Mouse (Mus musculus) liver, adult 2 months (tissue): ENCODE results near the gene B3galt4. TPM values are rescaled to one million over a fixed set of nuclear protein-coding genes. Genes with fewer than 3 reads are reported as not detected.

Experiments
- DNase-seq: peaks from one replicate; pipeline ENCODE4 v3.0.0-alpha.2; 2011; ENCODE audit warnings: low read depth, low spot score; ENCODE audit errors: extremely low read depth
- H3K27ac ChIP-seq: fragments of 200-500 bp; replicated peaks from 2 replicates; pipeline ENCODE4 v1.5.1; 2012; ENCODE audit warnings: low read depth, mild to moderate bottlenecking, control low read depth, inconsistent platforms, low read length; ENCODE audit not compliant: insufficient read depth
- H3K27me3 ChIP-seq: fragments of 200-500 bp; 2 replicates; pipeline ENCODE4 v1.6.1; 2012; ENCODE audit warnings: mild to moderate bottlenecking, moderate library complexity, low read length, inconsistent platforms; ENCODE audit not compliant: control insufficient read depth, insufficient read depth
- H3K36me3 ChIP-seq: fragments of 200-500 bp; 2 replicates; pipeline ENCODE4 v1.6.1; 2012; ENCODE audit warnings: low read length, inconsistent platforms; ENCODE audit not compliant: control insufficient read depth, insufficient read depth
- H3K4me1 ChIP-seq: fragments of 200-500 bp; 2 replicates; pipeline ENCODE4 v1.6.1; 2011; ENCODE audit warnings: low read length; ENCODE audit not compliant: control insufficient read depth, insufficient read depth
- H3K4me3 ChIP-seq: fragments of 200-500 bp; 2 replicates; pipeline ENCODE4 v1.5.1; 2011; ENCODE audit warnings: low read depth, mild to moderate bottlenecking, control low read depth, low read length, moderate library complexity; ENCODE audit not compliant: insufficient read depth
- H3K79me2 ChIP-seq: fragments of 200-500 bp; 2 replicates; pipeline ENCODE4 v1.6.1; 2012; ENCODE audit warnings: inconsistent platforms, mild to moderate bottlenecking, low read length, moderate library complexity; ENCODE audit not compliant: control insufficient read depth, insufficient read depth
- H3K9ac ChIP-seq: fragments of 200-500 bp; 2 replicates; pipeline ENCODE4 v1.6.1; 2012; ENCODE audit warnings: low read depth, mild to moderate bottlenecking, control low read depth, inconsistent platforms, low read length
- CTCF ChIP-seq: fragments of 200-500 bp; IDR thresholded peaks from 2 replicates; pipeline ENCODE4 v1.5.1; 2011; ENCODE audit warnings: low read depth, low read length, control low read depth
- POLR2A ChIP-seq: fragments of 200-500 bp; IDR thresholded peaks from 2 replicates; pipeline ENCODE4 v1.6.1; 2011; ENCODE audit warnings: low read length, control low read depth; ENCODE audit not compliant: insufficient read depth; ENCODE audit errors: extremely low read depth
- WGBS: fragments of 180-500 bp; shearing (Covaris S2); methylation state at CpG from one replicate; pipeline ENCODE4 v1.1.7; 2018; 5-methylcytosine and 5-hydroxymethylcytosine counted together
- polyA plus RNA-seq: library from polyadenylated mRNA; depleted of rRNA; stranded (reverse); fragments of >200 nt; gene quantifications from 2 replicates; pipeline ENCODE4 v1.2.3, GENCODE M21; 2012
- total RNA-seq: library from RNA; depleted of rRNA; stranded (reverse); fragments of >200 nt; gene quantifications from 2 replicates; pipeline ENCODE4 v1.2.3, GENCODE M21; 2014

The B3galt4 gene
- total and polyA plus RNA-seq, 2 experiments, result 0.55 to 0.97 TPM

DNA sequence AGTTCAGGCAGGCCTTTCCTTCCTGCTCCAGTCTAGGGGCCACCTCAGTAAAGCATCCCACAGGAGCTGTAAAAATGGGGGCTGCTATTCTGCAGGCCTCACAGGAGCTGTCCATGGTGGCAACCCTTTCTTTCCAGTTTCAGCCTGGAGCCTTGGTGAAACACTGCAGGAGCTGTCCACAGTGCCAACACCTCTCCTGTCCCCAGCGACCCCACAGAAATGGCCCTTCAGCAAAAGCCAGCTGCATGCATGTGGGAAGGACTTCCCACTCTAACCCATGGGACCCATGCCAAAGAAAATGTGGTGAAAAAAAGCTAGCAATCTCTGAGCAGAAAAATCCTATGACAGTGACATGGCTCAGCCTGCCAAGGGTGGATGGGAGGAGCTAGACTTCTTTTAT is 21.4 kb upstream of the B3galt4 start:
- no peaks in the 10 kb centered on the region; the same call in 1 of the 2 replicates for H3K36me3 ChIP-seq
- no peak overlapping the region for H3K9ac ChIP-seq
- TF ChIP-seq POLR2A (no peak), CTCF (no peak)
- peaks cover 4% of the 10 kb centered on the region for H3K4me1 ChIP-seq
- H3K27ac ChIP-seq, result no peak overlapping the region
- peaks cover 1% of the 10 kb centered on the region; the same call in 1 of the 2 replicates for H3K79me2 ChIP-seq
- no peak for DNase-seq
- H3K4me3 ChIP-seq, result no peak overlapping the region
- H3K27me3 ChIP-seq, result no peaks in the 10 kb centered on the region
- WGBS, result 14% methylated on average over 1 of the region's 1 CpGs

DNA sequence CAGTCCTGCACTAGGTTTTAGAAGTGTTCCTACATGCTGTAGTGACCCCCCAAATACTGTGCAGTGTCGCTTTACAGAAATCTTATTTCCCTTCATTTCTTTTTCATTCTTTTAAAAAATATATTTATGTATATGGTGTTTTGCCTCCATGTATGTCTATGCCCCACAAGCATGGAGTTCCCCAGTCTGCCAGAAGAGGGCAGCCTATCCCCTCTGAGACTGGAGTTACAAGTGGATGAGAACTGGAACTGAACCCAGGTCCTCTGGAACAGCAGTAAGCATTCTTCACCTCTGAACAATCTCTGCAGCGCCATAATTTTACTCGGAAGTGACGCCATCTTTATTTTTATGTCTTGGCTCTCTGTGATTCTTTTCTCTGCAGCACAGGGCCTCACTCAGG is 18.1 kb upstream of the B3galt4 start:
- TF ChIP-seq CTCF (no peak), POLR2A (no peak)
- WGBS, result 88% methylated on average over 4 of the region's 4 CpGs
- no peaks in the 10 kb centered on the region for H3K79me2 ChIP-seq
- no peak for DNase-seq
- no peak overlapping the region for H3K27ac ChIP-seq
- peaks cover 3% of the 10 kb centered on the region; the same call in 1 of the 2 replicates for H3K4me1 ChIP-seq
- no peak overlapping the region for H3K9ac ChIP-seq
- no peak overlapping the region for H3K4me3 ChIP-seq
- H3K27me3 ChIP-seq, result no peaks in the 10 kb centered on the region
- peaks cover 5% of the 10 kb centered on the region; the same call in 1 of the 2 replicates for H3K36me3 ChIP-seq

DNA sequence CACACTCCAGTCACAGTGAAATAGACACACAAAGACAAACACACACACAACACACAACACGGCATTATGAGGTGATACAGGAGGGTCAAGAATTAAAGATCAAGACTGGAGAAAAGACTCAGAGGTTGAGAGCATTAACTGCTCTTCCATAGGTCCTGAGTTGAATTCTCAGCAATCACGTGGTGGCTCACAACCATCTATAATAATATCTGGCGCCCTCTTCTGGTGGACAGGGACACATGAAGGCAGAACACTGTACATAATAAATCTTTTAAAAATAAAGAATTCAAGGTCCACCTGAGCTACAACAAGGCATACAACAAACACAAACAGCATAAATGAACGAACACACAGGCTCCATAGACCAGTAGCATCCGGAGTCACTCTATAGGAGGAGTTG is 17.6 kb upstream of the B3galt4 start:
- no peaks in the 10 kb centered on the region for H3K27me3 ChIP-seq
- H3K27ac ChIP-seq, result no peak overlapping the region
- H3K79me2 ChIP-seq, result no peaks in the 10 kb centered on the region
- H3K4me1 ChIP-seq, result peaks cover 3% of the 10 kb centered on the region; the same call in 1 of the 2 replicates
- peaks cover 5% of the 10 kb centered on the region; the same call in 1 of the 2 replicates for H3K36me3 ChIP-seq
- H3K4me3 ChIP-seq, result no peak overlapping the region
- DNase-seq, result peak; percentile 65
- TF ChIP-seq CTCF, result no peak
- TF ChIP-seq POLR2A, result no peak
- WGBS, result 35% methylated on average over 5 of the region's 5 CpGs
- H3K9ac ChIP-seq, result no peak overlapping the region

DNA sequence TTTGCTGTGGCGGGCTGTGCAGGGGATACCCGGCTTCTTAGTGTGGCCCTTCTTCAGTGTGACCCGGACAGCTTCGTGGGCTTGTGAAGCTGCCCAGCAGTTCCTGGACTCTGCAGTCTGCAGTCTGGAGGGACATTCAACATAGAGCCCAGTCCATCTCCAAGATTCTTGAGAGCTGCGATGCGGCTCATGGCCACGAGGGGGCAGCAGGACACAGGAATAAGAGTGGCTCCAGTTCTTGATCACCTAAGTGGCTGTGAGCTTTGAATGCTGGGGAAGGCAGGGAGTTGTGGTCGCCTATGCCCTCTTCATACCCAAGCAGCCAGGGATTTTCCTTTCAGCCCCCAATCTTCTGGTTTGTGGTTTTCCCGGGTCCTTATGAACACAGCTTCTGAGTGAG is 17.2 kb upstream of the B3galt4 start:
- Histone ChIP-seq H3K36me3 (peaks cover 5% of the 10 kb centered on the region; the same call in 1 of the 2 replicates), H3K27me3 (no peaks in the 10 kb centered on the region), H3K27ac (no peak overlapping the region), H3K4me3 (no peak overlapping the region), H3K79me2 (no peaks in the 10 kb centered on the region), H3K9ac (no peak overlapping the region), H3K4me1 (peaks cover 3% of the 10 kb centered on the region; the same call in 1 of the 2 replicates)
- peak; percentile 68 for DNase-seq
- whole genome bisulfite sequencing, result 2% methylated on average over 9 of the region's 9 CpGs
- TF ChIP-seq CTCF (peak; percentile 97), POLR2A (no peak)

DNA sequence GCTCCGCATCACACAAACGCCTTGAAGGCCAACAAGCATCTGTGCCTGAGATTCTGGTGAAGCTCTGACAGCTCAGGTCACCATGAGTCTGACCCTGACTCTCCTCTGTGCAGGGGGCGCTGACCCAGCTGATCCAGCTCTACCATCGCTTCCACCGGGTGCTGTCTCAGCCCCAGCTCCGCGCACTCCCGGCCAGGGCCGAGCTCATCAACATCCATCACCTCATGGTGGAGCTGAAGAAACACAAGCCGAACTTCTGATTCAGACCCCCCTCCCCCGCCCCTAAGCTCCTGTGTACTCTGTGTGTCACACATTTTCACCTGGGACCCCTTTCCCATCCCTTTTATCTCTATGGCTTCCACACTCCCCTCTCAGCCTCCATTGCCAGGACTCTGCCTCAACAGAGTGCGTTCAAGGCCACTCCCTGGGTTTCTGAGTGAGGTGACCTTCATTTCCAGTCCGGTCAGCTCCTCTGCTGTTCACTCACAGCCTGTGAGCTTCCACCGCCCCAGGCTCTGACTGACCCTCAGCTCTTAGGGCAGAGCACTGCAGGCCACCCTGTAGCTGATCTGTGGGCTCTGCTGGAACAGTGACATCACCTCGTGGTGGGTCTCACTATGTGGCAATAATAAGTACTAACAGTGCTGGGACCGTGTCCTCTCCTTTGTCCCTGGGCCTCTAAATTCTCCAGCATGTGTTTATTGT is 14.7 kb upstream of the B3galt4 start:
- 85% methylated on average over 16 of the region's 16 CpGs for WGBS
- Histone ChIP-seq H3K27ac (no peak overlapping the region), H3K36me3 (peaks cover 5% of the 10 kb centered on the region; the same call in 1 of the 2 replicates), H3K27me3 (no peaks in the 10 kb centered on the region), H3K79me2 (no peaks in the 10 kb centered on the region), H3K4me3 (no peak overlapping the region), H3K9ac (no peak overlapping the region), H3K4me1 (peaks cover 3% of the 10 kb centered on the region; the same call in 1 of the 2 replicates)
- TF ChIP-seq CTCF (no peak), POLR2A (no peak)
- DNase-seq, result no peak

DNA sequence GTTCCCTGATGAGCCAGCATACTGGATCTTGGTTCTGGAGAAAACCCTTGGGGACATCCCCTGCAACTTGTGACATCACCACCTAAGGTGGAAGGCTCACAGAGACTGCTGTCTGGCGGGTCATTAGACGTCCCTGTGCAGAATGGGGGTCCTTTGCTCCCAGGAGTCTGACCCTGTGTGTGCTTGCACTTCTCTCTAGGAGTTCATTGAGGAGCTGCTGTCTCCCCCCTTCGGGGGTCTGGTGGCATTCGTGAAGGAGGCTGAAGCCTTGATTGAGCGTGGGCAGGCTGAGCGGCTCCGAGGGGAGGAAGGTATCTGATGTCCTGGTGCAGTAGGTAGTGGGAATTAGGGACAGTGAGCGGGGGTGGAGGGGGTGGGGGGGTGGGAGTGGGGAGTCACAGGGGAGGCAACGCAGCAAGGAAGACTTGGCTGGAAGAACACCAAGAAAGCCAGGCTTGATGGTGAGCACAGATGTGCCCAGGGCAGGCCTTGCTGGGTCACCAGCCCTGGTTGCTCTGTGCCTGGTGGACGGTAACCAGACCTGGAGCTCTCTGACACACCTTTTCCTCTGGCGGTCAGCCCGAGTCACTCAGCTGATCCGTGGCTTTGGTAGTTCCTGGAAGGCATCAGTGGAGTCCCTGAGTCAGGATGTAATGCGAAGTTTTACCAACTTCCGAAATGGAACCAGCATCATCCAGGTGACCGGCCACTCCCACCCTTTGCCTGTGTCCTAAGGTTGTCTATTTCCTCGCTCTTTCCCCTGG is 14.0 kb upstream of the B3galt4 start:
- H3K4me3 ChIP-seq, result no peak overlapping the region
- no peak for DNase-seq
- 90% methylated on average over 17 of the region's 17 CpGs for WGBS
- no peak overlapping the region for H3K27ac ChIP-seq
- no peaks in the 10 kb centered on the region for H3K27me3 ChIP-seq
- TF ChIP-seq CTCF (no peak), POLR2A (no peak)
- H3K79me2 ChIP-seq, result no peaks in the 10 kb centered on the region
- H3K36me3 ChIP-seq, result peaks cover 5% of the 10 kb centered on the region; the same call in 1 of the 2 replicates
- peaks cover 3% of the 10 kb centered on the region; the same call in 1 of the 2 replicates for H3K4me1 ChIP-seq
- no peak overlapping the region for H3K9ac ChIP-seq
